Mouse (Mus musculus) heart, adult 2 months (tissue): ENCODE results near the gene Kbtbd13.

Source experiments
- CTCF ChIP-seq: fragments of 200-600 bp; IDR thresholded peaks from 2 replicates; pipeline ENCODE4 v1.8.1; 2022; ENCODE audit warnings: antibody characterized with exemption, mild to moderate bottlenecking, moderate library complexity
- POLR2A ChIP-seq: fragments of 200-500 bp; IDR thresholded peaks from 2 replicates; pipeline ENCODE4 v1.6.1; 2011; ENCODE audit warnings: mild to moderate bottlenecking, low read depth, low read length, control low read depth; ENCODE audit not compliant: insufficient read depth

GRCm38 (mm10) chr9:65384276-65384675 is 7.2 kb downstream of the Kbtbd13 start:
- TF ChIP-seq CTCF: no peak
- no peak for TF ChIP-seq POLR2A
